Mouse (Mus musculus) liver, embryonic 12.5 days (tissue): ENCODE results near the gene Clca2. TPM values are rescaled to one million over a fixed set of nuclear protein-coding genes. Genes with fewer than 3 reads are reported as not detected.

Experiments
- ATAC-seq: fragments of 200-750 bp; cut with Nextera tagmentation; 2 replicates; pipeline ENCODE4 v1.8.0; 2017; ENCODE audit warnings: moderate number of reproducible peaks, mild to moderate bottlenecking, moderate library complexity
- H3K27ac ChIP-seq: fragments of 300-500 bp; sonication (generic); 2 replicates; pipeline ENCODE4 v1.5.1; 2016; ENCODE audit warnings: mild to moderate bottlenecking
- H3K27me3 ChIP-seq: fragments of 300-500 bp; sonication (generic); replicated peaks from 2 replicates; pipeline ENCODE4 v1.6.1; 2016; ENCODE audit warnings: mild to moderate bottlenecking, moderate library complexity
- H3K36me3 ChIP-seq: fragments of 300-500 bp; sonication (generic); 2 replicates; pipeline ENCODE4 v1.6.1; 2016; ENCODE audit warnings: mild to moderate bottlenecking, moderate library complexity
- H3K4me1 ChIP-seq: fragments of 300-500 bp; sonication (generic); 2 replicates; pipeline ENCODE4 v1.6.1; 2016
- H3K4me2 ChIP-seq: fragments of 300-500 bp; sonication (generic); 2 replicates; pipeline ENCODE4 v1.6.1; 2016; ENCODE audit warnings: mild to moderate bottlenecking, moderate library complexity
- H3K4me3 ChIP-seq: fragments of 300-500 bp; sonication (generic); 2 replicates; pipeline ENCODE4 v1.5.1; 2016; ENCODE audit warnings: mild to moderate bottlenecking, moderate library complexity
- H3K9ac ChIP-seq: fragments of 300-500 bp; sonication (generic); 2 replicates; pipeline ENCODE4 v1.6.1; 2016; ENCODE audit warnings: mild to moderate bottlenecking, moderate library complexity
- H3K9me3 ChIP-seq: fragments of 300-500 bp; sonication (generic); replicated peaks from 2 replicates; pipeline ENCODE4 v1.6.1; 2016; ENCODE audit warnings: mild to moderate bottlenecking, moderate library complexity
- WGBS: fragments of 180-500 bp; shearing (Covaris S2); methylation state at CpG from one replicate; pipeline ENCODE4 v1.1.7; 2016; ENCODE audit not compliant: insufficient replicate concordance; 5-methylcytosine and 5-hydroxymethylcytosine counted together
- polyA plus RNA-seq: library from polyadenylated mRNA; unstranded; fragments of >200 nt; fragmentation: Nextera tagmentation; extraction: Ambion mirVana; gene quantifications from 2 replicates; pipeline ENCODE4 v1.2.1, GENCODE M21; 2016

The Clca2 gene
- not detected in 2 replicates for polyA plus RNA-seq

DNA sequence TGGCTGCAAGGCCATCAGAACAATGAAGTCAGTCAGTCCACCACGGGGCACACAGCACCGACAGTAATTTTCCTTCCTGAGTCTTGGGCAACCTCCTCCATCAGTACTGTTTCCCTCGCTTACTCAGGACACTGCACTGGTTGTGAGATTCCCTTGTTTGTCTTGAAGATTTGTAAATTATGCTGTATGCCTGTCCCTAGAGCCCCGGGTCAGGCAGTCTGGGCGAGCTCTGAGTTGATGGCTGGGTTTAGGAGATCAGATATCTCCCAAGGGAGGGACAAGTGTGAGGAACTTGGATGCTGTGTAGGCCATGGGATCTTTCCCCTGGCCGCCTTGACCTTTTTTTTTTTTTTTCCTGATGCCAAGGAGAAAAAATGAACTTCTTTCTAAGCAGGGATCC, at the start of gene Clca2:
Gene Clca2, minus strand, starts transcription at position 153 of the 400 bp plus-strand sequence.
- 31% methylated on average over 6 of the region's 6 CpGs for WGBS
- no peak for ATAC-seq

DNA sequence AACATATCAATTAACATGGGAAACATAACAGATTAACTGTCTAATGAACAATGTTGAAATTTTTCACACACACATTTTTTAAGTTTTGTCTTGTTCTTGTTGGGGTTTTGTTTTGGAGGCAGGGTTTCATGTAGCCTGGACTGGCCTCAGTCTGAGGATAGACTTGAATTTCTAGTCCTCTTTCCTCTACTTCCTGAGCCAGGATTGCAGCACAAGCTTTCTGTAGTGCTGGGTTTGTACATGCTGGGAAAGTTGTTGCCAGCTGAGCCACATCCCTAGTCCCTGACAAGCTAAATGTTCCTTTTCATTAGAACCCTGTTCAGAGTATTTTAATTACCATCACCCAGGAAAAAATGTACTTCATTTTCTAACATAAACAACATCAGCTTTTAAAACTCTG, 48.7 kb upstream of the Clca2 start:
- H3K27me3 ChIP-seq = no peaks in the 10 kb centered on the region
- no peak overlapping the region for H3K4me3 ChIP-seq
- peaks cover 7% of the 10 kb centered on the region; the same call in 1 of the 2 replicates for H3K36me3 ChIP-seq
- no peak for ATAC-seq
- H3K9ac ChIP-seq = no peak overlapping the region
- H3K4me2 ChIP-seq = no peak overlapping the region
- no peaks in the 10 kb centered on the region for H3K9me3 ChIP-seq
- no peaks in the 10 kb centered on the region for H3K4me1 ChIP-seq
- H3K27ac ChIP-seq = no peak overlapping the region

More for the DNA sequence above, at the start of gene Clca2:
- H3K9ac ChIP-seq = no peak within 1 kb of the TSS
- no peak within 1 kb of the TSS for H3K4me3 ChIP-seq
- no peak within 1 kb of the TSS for H3K27ac ChIP-seq
- H3K36me3 ChIP-seq = no peaks in the 10 kb centered on the region
- H3K27me3 ChIP-seq = no peaks in the 10 kb centered on the region
- no peaks in the 10 kb centered on the region for H3K9me3 ChIP-seq
- H3K4me1 ChIP-seq = 0 out of 2 replicates have a peak, but pooled peaks cover 5% of the 10 kb centered on the region
- H3K4me2 ChIP-seq = no peak within 1 kb of the TSS

DNA sequence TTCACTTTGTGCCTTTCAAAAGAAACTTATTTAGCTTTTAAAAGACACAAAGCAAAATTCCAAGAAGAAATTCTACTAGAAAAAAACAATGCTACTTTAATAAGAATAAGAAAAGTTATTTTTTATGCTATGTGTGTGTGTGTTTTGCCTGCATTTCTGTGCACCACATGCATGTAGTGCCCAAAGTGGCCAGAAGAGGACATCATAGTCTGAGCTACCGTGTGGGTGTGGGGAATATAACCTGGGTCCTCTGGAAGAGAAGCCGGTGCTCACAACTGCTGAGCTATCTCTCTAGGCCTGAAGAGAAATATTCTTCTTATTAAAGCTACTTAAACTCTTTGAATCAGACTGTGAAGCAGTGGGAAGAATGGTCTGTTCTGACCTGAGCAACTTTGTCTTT, 48.2 kb upstream of the Clca2 start:
- Histone ChIP-seq H3K27ac (no peak overlapping the region), H3K4me2 (no peak overlapping the region), H3K9me3 (no peaks in the 10 kb centered on the region), H3K27me3 (no peaks in the 10 kb centered on the region), H3K4me3 (no peak overlapping the region), H3K36me3 (peaks cover 7% of the 10 kb centered on the region; the same call in 1 of the 2 replicates), H3K9ac (no peak overlapping the region), H3K4me1 (no peaks in the 10 kb centered on the region)
- no peak for ATAC-seq
- WGBS = 64% methylated on average over 2 of the region's 2 CpGs

DNA sequence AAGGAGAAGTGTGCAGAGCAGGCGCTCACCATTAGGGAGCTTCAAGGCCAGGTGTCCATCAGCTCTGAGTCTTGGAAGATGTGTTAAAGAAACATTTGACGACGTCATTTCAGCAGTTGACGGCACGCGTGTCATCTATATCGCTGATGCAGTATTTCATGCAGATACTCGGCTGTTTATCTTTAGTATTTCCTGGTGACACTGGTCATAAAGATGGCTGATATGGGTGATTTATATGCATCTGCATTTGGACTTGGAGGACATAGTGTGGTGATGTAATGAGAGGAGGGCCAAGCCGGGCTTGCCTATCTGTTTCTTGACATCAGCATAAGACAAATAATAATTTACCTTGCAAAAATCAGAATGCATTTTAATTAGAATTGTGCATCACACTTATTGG, 47.6 kb upstream of the Clca2 start:
- Histone ChIP-seq H3K27ac (no peak overlapping the region), H3K4me1 (no peaks in the 10 kb centered on the region), H3K9ac (no peak overlapping the region), H3K4me2 (no peak overlapping the region), H3K9me3 (no peaks in the 10 kb centered on the region), H3K27me3 (no peaks in the 10 kb centered on the region), H3K4me3 (no peak overlapping the region), H3K36me3 (peaks cover 7% of the 10 kb centered on the region; the same call in 1 of the 2 replicates)
- ATAC-seq = no peak
- 86% methylated on average over 9 of the region's 9 CpGs for WGBS

DNA sequence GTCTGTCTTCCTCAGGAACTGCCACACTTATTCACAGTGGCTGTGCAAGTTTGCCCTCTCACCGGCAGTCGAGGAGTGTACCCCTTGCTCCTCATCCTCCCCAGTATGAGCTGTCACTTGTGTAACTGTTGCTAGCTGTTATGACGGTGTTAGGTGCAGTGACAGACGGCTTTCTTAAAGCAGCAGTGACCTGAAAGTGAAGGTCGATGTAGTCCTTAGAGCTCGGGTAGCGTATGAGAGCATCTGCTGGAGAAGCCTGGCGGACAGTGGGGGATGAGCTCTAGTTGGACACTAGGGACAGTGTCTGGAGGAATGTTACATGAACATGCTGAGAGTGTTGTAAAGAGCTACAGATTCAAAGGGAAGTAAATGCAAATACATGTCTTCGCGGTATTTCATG, 44.6 kb upstream of the Clca2 start:
- Histone ChIP-seq H3K4me3 (no peak overlapping the region), H3K9me3 (no peaks in the 10 kb centered on the region), H3K27me3 (no peaks in the 10 kb centered on the region), H3K9ac (no peak overlapping the region), H3K4me1 (no peaks in the 10 kb centered on the region), H3K27ac (no peak overlapping the region), H3K36me3 (peaks cover 9% of the 10 kb centered on the region), H3K4me2 (no peak overlapping the region)
- no peak for ATAC-seq
- 87% methylated on average over 10 of the region's 10 CpGs for WGBS

DNA sequence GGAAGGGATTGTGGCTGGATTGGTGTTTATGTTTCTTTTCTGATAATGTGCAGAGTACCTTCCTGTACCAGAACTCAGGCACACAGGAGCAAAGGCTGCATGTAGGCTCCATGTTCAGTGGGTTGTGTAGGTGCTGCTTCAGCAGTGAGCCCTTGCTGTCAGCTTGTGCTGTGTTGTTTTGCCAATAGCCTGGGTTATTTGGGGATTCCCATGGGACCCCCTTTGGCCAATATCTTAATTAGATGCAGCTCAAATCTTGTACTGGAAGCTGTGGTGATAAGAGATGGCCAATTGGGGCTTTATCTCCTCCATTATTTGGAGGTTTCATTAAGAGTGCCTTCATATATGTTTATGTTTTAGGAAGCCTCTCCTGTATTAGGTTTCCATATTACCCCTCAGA, 43.7 kb upstream of the Clca2 start:
- Histone ChIP-seq H3K36me3 (peaks cover 13% of the 10 kb centered on the region; the same call in 1 of the 2 replicates), H3K4me1 (no peaks in the 10 kb centered on the region), H3K9me3 (no peaks in the 10 kb centered on the region), H3K27ac (no peak overlapping the region), H3K4me2 (no peak overlapping the region), H3K27me3 (no peaks in the 10 kb centered on the region), H3K4me3 (no peak overlapping the region), H3K9ac (no peak overlapping the region)
- no peak for ATAC-seq

DNA sequence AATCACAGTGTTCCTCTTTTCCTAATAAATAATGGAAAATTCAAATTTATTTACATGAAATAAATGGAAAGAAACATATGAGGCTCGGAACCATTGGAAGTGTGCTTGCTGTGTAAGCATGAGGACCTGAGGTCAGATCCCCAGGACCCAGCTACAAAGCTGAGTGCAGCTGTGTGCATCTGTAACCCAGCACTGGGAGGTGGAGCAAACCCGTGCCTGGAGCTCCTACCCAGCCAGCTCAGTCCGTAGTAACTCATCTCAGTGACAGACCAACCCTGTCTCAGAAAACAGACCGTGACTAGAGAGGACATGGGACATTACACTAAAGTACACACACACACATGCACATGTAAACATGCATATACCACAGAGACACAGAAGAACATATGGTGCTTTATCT, 41.0 kb upstream of the Clca2 start:
- Histone ChIP-seq H3K27ac (no peak overlapping the region), H3K4me2 (no peak overlapping the region), H3K4me3 (no peak overlapping the region), H3K27me3 (no peaks in the 10 kb centered on the region), H3K36me3 (peaks cover 16% of the 10 kb centered on the region), H3K9me3 (no peaks in the 10 kb centered on the region), H3K9ac (no peak overlapping the region), H3K4me1 (no peaks in the 10 kb centered on the region)
- no peak for ATAC-seq
- WGBS = 78% methylated on average over 4 of the region's 4 CpGs

DNA sequence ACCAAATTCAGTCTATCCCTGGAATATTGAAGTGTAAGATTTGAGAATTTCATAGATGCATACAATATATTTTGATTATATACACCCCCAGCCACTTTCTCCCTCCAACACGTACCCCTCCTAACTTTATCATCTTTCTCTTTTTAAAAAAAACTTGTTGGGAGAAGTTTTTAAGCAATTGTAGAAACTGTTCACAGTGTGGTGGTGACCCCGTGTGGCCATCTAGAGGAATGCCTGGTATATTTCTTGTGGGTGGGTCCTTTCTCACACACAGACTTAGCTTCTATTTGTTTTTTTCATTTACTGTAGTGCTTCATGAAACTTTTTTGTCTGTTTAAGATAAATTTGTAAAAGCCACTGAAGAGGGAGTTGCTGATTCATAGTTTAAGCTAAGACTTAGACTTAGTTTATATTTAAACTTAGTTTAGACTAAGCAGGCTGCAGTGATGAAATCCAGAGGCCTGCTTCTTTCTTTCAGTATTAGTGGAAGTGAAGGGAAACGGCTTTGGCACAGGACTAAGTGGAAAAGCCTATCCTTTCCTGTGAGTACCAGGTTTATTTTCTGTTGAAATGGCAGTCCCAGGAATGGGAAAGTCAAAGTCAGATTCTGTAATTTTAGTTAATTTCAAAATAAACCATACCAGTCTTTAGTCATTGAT, 32.1 kb upstream of the Clca2 start:
- Histone ChIP-seq H3K4me2 (no peak overlapping the region), H3K9me3 (no peaks in the 10 kb centered on the region), H3K27me3 (no peaks in the 10 kb centered on the region), H3K27ac (no peak overlapping the region), H3K4me1 (no peaks in the 10 kb centered on the region), H3K4me3 (no peak overlapping the region), H3K36me3 (peaks cover 28% of the 10 kb centered on the region), H3K9ac (no peak overlapping the region)
- no peak for ATAC-seq
- 22% methylated on average over 3 of the region's 3 CpGs for WGBS

DNA sequence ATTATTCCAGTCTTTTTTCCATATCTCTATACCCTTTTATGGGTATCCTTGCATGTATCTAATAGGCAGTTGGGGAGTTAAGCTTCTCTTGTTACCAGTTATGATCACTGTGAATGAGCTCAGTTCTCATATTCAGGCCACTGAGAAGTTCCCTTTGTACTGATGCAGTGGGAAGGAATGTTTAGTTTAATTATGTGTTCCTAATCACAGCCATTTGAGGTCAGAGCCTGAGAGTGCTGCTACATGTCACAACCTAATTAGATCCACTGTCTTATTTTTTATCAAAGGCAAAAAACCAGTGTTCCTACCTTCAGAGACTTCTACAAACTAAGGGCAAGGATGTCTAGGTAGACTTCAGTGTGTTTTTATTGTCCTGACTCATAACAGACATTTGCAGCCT, 30.1 kb upstream of the Clca2 start:
- H3K9ac ChIP-seq = no peak overlapping the region
- no peaks in the 10 kb centered on the region for H3K9me3 ChIP-seq
- H3K27me3 ChIP-seq = no peaks in the 10 kb centered on the region
- H3K4me3 ChIP-seq = no peak overlapping the region
- H3K27ac ChIP-seq = no peak overlapping the region
- peaks cover 24% of the 10 kb centered on the region for H3K36me3 ChIP-seq
- ATAC-seq = no peak
- H3K4me2 ChIP-seq = no peak overlapping the region
- H3K4me1 ChIP-seq = no peaks in the 10 kb centered on the region

DNA sequence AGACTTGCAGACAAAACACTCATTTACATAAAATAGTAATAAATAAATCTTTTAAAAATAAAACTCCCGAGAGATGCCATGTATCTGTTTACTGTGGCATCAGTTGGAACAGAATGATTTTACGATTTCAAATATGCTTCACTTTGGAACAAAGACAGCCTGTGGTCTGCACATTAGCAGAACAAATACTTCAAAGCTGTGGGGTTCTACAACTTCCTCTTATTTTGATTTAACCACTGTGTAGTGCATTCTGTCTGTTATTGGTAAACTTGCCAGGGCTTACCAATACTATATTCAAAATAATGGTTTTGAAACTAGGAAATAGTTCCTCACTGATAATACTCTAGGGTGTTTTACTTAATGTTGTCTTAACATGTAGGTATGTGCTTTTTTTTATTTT, 27.4 kb upstream of the Clca2 start:
- Histone ChIP-seq H3K4me1 (peaks cover under 1% of the 10 kb centered on the region; the same call in 1 of the 2 replicates), H3K9me3 (no peaks in the 10 kb centered on the region), H3K9ac (no peak overlapping the region), H3K4me2 (no peak overlapping the region), H3K27ac (no peak overlapping the region), H3K36me3 (peaks cover 11% of the 10 kb centered on the region; the same call in 1 of the 2 replicates), H3K4me3 (no peak overlapping the region), H3K27me3 (no peaks in the 10 kb centered on the region)
- no peak for ATAC-seq
- 91% methylated on average over 2 of the region's 2 CpGs for WGBS

DNA sequence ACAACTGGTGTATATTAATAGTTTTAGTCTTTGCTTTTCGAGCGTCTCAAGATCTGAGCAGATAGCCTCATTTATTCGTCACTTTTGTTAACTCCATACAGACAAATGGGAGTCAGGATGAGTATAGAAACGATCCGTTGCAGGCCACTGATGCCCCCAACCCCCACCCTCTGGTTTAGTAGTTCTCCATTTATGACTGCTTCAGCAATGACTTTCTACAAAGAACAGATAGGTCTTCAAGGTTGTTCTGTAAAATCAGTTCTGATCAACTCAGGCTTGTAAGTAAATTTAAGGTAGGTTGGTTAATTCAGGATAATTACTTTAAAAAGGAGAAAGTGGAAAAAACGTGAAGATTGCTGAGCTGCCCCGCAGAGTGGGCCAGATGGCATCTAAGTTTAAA, 20.2 kb upstream of the Clca2 start:
- Histone ChIP-seq H3K27ac (no peak overlapping the region), H3K36me3 (0 out of 2 replicates have a peak, but pooled peaks cover 2% of the 10 kb centered on the region), H3K9ac (peak overlapping the region; percentile 81), H3K27me3 (no peaks in the 10 kb centered on the region), H3K4me1 (peaks cover 27% of the 10 kb centered on the region), H3K9me3 (no peaks in the 10 kb centered on the region), H3K4me3 (peak overlapping the region; percentile 80), H3K4me2 (peak overlapping the region; percentile 77)
- WGBS = 63% methylated on average over 7 of the region's 7 CpGs
- no peak for ATAC-seq

DNA sequence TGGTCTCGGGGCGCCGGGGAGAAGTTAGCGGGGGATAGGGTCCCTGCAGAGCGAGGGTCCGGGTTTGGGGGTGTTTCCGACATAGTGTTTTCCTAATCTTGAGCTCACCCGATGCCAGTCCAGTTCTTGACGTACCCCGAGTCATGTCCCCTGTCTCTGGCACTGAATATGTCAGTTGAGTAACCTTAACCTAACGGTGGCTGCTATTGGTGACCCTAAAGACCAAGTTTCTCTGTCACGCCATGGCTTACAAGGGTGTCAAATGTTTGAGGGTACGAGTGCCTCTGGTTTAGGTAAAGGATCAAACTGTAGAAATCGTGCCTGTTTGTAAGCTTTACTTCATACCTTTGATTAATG, 19.7 kb upstream of the Clca2 start:
- H3K9me3 ChIP-seq = no peaks in the 10 kb centered on the region
- ATAC-seq = peak; percentile 48
- H3K4me1 ChIP-seq = peaks cover 27% of the 10 kb centered on the region
- no peaks in the 10 kb centered on the region for H3K36me3 ChIP-seq
- peak overlapping the region; percentile 77 for H3K4me2 ChIP-seq
- H3K9ac ChIP-seq = peak overlapping the region; percentile 81
- H3K27me3 ChIP-seq = no peaks in the 10 kb centered on the region
- peak overlapping the region; percentile 90 for H3K27ac ChIP-seq
- 5% methylated on average over 14 of the region's 14 CpGs for WGBS
- peak overlapping the region; percentile 80 for H3K4me3 ChIP-seq
